Mouse (Mus musculus): ENCODE measurements around the gene Nav1.

Gene Nav1

GRCm38 (mm10) chr1:135553615-135554014 lies 53.5 kb downstream of the Nav1 start:
- no peak for DNase-seq (ENCODE audit: extremely low spot score, low read depth, low spot score)

GRCm38 (mm10) chr1:135553154-135553553 lies 53.9 kb downstream of the Nav1 start:
- DNase-seq (ENCODE audit: extremely low spot score, low read depth, low spot score), result no peak

- no peak for DNase-seq (ENCODE audit: extremely low spot score, low read depth, low spot score)
Observed at GRCm38 (mm10) chr1:135550886-135551285, 56.2 kb downstream of the Nav1 start.

GRCm38 (mm10) chr1:135548750-135549149 lies 58.3 kb downstream of the Nav1 start:
- no peak for DNase-seq (ENCODE audit: extremely low spot score, low read depth, low spot score)

- DNase-seq (ENCODE audit: extremely low spot score, low read depth, low spot score), result no peak
Observed at GRCm38 (mm10) chr1:135546099-135546498, 61.0 kb downstream of the Nav1 start.

GRCm38 (mm10) chr1:135544504-135545146 lies 62.5 kb downstream of the Nav1 start:
- peak; percentile 39 for DNase-seq (ENCODE audit: extremely low spot score, low read depth, low spot score)

GRCm38 (mm10) chr1:135542841-135543810 lies 64.0 kb downstream of the Nav1 start:
- no peak for DNase-seq (ENCODE audit: extremely low spot score, low read depth, low spot score)

GRCm38 (mm10) chr1:135542080-135542479 lies 65.0 kb downstream of the Nav1 start:
- no peak for DNase-seq (ENCODE audit: extremely low spot score, low read depth, low spot score)

GRCm38 (mm10) chr1:135540270-135540669 lies 66.8 kb downstream of the Nav1 start:
- peak; percentile 85 for DNase-seq (ENCODE audit: extremely low spot score, low read depth, low spot score)

- DNase-seq (ENCODE audit: extremely low spot score, low read depth, low spot score), result no peak
Observed at GRCm38 (mm10) chr1:135538441-135539265, 68.4 kb downstream of the Nav1 start.

GRCm38 (mm10) chr1:135536822-135537221 lies 70.3 kb downstream of the Nav1 start:
- DNase-seq (ENCODE audit: extremely low spot score, low read depth, low spot score), result no peak

- no peak for DNase-seq (ENCODE audit: extremely low spot score, low read depth, low spot score)
Observed at GRCm38 (mm10) chr1:135536326-135536725, 70.8 kb downstream of the Nav1 start.

GRCm38 (mm10) chr1:135535256-135535655 lies 71.8 kb downstream of the Nav1 start:
- no peak for DNase-seq (ENCODE audit: extremely low spot score, low read depth, low spot score)

- DNase-seq (ENCODE audit: extremely low spot score, low read depth, low spot score), result no peak
Observed at GRCm38 (mm10) chr1:135534782-135535181, 72.3 kb downstream of the Nav1 start.

- no peak for DNase-seq (ENCODE audit: extremely low spot score, low read depth, low spot score)
Observed at GRCm38 (mm10) chr1:135534070-135534469, 73.0 kb downstream of the Nav1 start.

GRCm38 (mm10) chr1:135532383-135532782 lies 74.7 kb downstream of the Nav1 start:
- no peak for DNase-seq (ENCODE audit: extremely low spot score, low read depth, low spot score)

GRCm38 (mm10) chr1:135531981-135532380 lies 75.1 kb downstream of the Nav1 start:
- DNase-seq (ENCODE audit: extremely low spot score, low read depth, low spot score), result no peak

- no peak for DNase-seq (ENCODE audit: extremely low spot score, low read depth, low spot score)
Observed at GRCm38 (mm10) chr1:135531081-135531480, 76.0 kb downstream of the Nav1 start.

- DNase-seq (ENCODE audit: extremely low spot score, low read depth, low spot score), result no peak
Observed at GRCm38 (mm10) chr1:135524518-135524860, 82.6 kb downstream of the Nav1 start.

- DNase-seq (ENCODE audit: extremely low spot score, low read depth, low spot score), result no peak
Observed at GRCm38 (mm10) chr1:135523780-135524517, 83.1 kb downstream of the Nav1 start.

- no peak for DNase-seq (ENCODE audit: extremely low spot score, low read depth, low spot score)
Observed at GRCm38 (mm10) chr1:135523344-135523743, 83.8 kb downstream of the Nav1 start.
